Mouse (Mus musculus) hindbrain, embryonic 15.5 days (tissue): ENCODE data around the gene Skiv2l. TPM values are rescaled to one million over a fixed set of nuclear protein-coding genes. Genes with fewer than 3 reads are reported as not detected.
A peak's percentile ranks its signal among the peaks of the same experiment; 100 is the strongest.

Source experiments
- ATAC-seq: fragments of 200-750 bp; cut with Nextera tagmentation; 2 replicates; pipeline ENCODE4 v1.8.0; 2017; ENCODE audit warnings: low read depth, moderate number of reproducible peaks, moderate TSS enrichment; ENCODE audit not compliant: low FRiP score
- H3K27ac ChIP-seq: fragments of 300-500 bp; sonication (generic); replicated peaks from 2 replicates; pipeline ENCODE4 v1.5.1; 2015; ENCODE audit warnings: mild to moderate bottlenecking, inconsistent platforms
- H3K27me3 ChIP-seq: fragments of 300-500 bp; sonication (generic); 2 replicates; pipeline ENCODE4 v1.6.1; 2015; ENCODE audit warnings: control low read depth, inconsistent platforms
- H3K36me3 ChIP-seq: fragments of 300-500 bp; sonication (generic); 2 replicates; pipeline ENCODE4 v1.6.1; 2015; ENCODE audit warnings: control low read depth, inconsistent platforms
- H3K4me1 ChIP-seq: fragments of 300-500 bp; sonication (generic); replicated peaks from 2 replicates; pipeline ENCODE4 v1.6.1; 2015; ENCODE audit warnings: control low read depth, inconsistent platforms
- H3K4me2 ChIP-seq: fragments of 300-500 bp; sonication (generic); 2 replicates; pipeline ENCODE4 v1.6.1; 2015; ENCODE audit warnings: moderate library complexity, mild to moderate bottlenecking, inconsistent platforms
- H3K4me3 ChIP-seq: fragments of 300-500 bp; sonication (generic); 2 replicates; pipeline ENCODE4 v1.5.1; 2015; ENCODE audit warnings: mild to moderate bottlenecking, inconsistent platforms
- H3K9ac ChIP-seq: fragments of 300-500 bp; sonication (generic); 2 replicates; pipeline ENCODE4 v1.6.1; 2015; ENCODE audit warnings: inconsistent platforms
- H3K9me3 ChIP-seq: fragments of 300-500 bp; sonication (generic); 2 replicates; pipeline ENCODE4 v1.6.1; 2016; ENCODE audit warnings: control low read depth, inconsistent platforms
- WGBS: fragments of 180-500 bp; shearing (Covaris S2); methylation state at CpG from one replicate; pipeline ENCODE4 v1.1.7; 2015; 5-methylcytosine and 5-hydroxymethylcytosine counted together
- microRNA-seq: library from miRNA; unstranded; fragments of <30 nt; microRNA quantifications from one replicate; pipeline ENCODE4, GENCODE M21; 2016
- polyA plus RNA-seq: library from polyadenylated mRNA; unstranded; fragments of >200 nt; fragmentation: Nextera tagmentation; extraction: Ambion mirVana; gene quantifications from 2 replicates; pipeline ENCODE4 v1.2.1, GENCODE M21; 2015

Gene Skiv2l
- polyA plus RNA-seq, 1 experiment from 2014 or later: 63.4 TPM

DNA sequence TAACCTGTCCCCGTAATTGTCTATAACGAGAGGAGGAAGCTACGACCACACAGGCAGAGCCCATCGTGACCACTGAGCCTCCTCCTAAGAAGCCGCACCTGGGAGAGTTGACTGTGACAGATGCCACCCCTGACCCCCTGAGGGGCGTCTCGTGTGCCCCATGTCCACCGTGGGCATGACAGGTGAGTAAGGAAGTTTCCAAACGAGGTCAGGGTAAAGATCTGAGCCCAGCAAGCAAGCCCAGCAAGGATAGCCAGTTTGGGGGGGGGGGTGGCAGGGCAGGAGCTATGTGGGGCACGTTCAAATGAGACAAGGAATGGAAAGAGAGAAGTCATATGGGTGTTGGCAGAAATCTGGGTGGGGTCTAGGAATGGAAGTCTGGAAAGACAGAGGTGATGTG, 55.0 kb downstream of the Skiv2l start:
- Histone ChIP-seq H3K36me3 (no peaks in the 10 kb centered on the region), H3K4me2 (no peak overlapping the region), H3K9me3 (no peaks in the 10 kb centered on the region), H3K4me1 (no peaks in the 10 kb centered on the region), H3K27ac (no peak overlapping the region), H3K27me3 (no peaks in the 10 kb centered on the region), H3K9ac (no peak overlapping the region), H3K4me3 (no peak overlapping the region)
- WGBS: 92% methylated on average over 10 of the region's 10 CpGs
- ATAC-seq: no peak

Small RNA genes within 50 kb of the gene (microRNA-seq; reads per million reads assigned to microRNA genes)
- 0.65 reads per million for gene Mir6970
- gene Mir6971: 3.7 reads per million, percentile 15 among the genes with 10 or more reads in this experiment
- gene Mir6972: not detected

Other genes starting within 250 kb of the Skiv2l start
- gene Rnf5, start 246.5 kb downstream of the Skiv2l start, polyA plus RNA-seq: 270 and 283 TPM in 2 replicates
- gene Agpat1, start 245.9 kb downstream of the Skiv2l start, polyA plus RNA-seq: 123 and 142 TPM in 2 replicates
- 10.1 and 12.8 TPM in 2 replicates for gene Egfl8, start 234.2 kb downstream of the Skiv2l start, polyA plus RNA-seq
- 19.1 and 20.4 TPM in 2 replicates for gene Ppt2, start 221.7 kb downstream of the Skiv2l start, polyA plus RNA-seq
- gene Prrt1, start 220.7 kb downstream of the Skiv2l start, polyA plus RNA-seq: 6.8 and 9.8 TPM in 2 replicates
- gene Fkbpl, start 205.4 kb downstream of the Skiv2l start, polyA plus RNA-seq: 16.1 and 16.4 TPM in 2 replicates
- gene Atf6b, start 203.1 kb downstream of the Skiv2l start, polyA plus RNA-seq: 108 and 120 TPM in 2 replicates
- 0.27 and 0.31 TPM in 2 replicates for gene Tnxb, start 179.7 kb downstream of the Skiv2l start, polyA plus RNA-seq
- 0.21 and 0.47 TPM in 2 replicates for gene C4b, start 106.3 kb downstream of the Skiv2l start, polyA plus RNA-seq
- gene Cyp21a1, start 45.6 kb downstream of the Skiv2l start, polyA plus RNA-seq: not detected in 2 replicates
- gene Stk19, start 13.3 kb downstream of the Skiv2l start, polyA plus RNA-seq: 43.9 TPM in 2 replicates
- gene Dxo, start 13.2 kb downstream of the Skiv2l start, polyA plus RNA-seq: 67.2 and 68.3 TPM in 2 replicates
- gene Nelfe, start 181 bp upstream of the Skiv2l start, polyA plus RNA-seq: 81.0 and 94.4 TPM in 2 replicates
- 2.5 and 4.1 TPM in 2 replicates for gene Cfb, start 12.3 kb upstream of the Skiv2l start, polyA plus RNA-seq
- 11.9 and 12.9 TPM in 2 replicates for gene Zbtb12, start 29.3 kb upstream of the Skiv2l start, polyA plus RNA-seq
- not detected in 2 replicates for gene Gm20547, start 31.8 kb upstream of the Skiv2l start, polyA plus RNA-seq
- gene C2, start 48.1 kb upstream of the Skiv2l start, polyA plus RNA-seq: 2.4 and 3.7 TPM in 2 replicates
- 90.9 and 96.7 TPM in 2 replicates for gene Ehmt2, start 48.3 kb upstream of the Skiv2l start, polyA plus RNA-seq
- 0.09 TPM in 1 of 2 replicates, not detected in the other for gene Slc44a4, start 64.3 kb upstream of the Skiv2l start, polyA plus RNA-seq
- gene Neu1, start 81.0 kb upstream of the Skiv2l start, polyA plus RNA-seq: 35.9 and 38.3 TPM in 2 replicates
- 0.31 and 0.51 TPM in 2 replicates for gene Hspa1b, start 109.0 kb upstream of the Skiv2l start, polyA plus RNA-seq
- gene Gm20481, start 119.7 kb upstream of the Skiv2l start, polyA plus RNA-seq: 1.0 TPM in 1 of 2 replicates, not detected in the other
- 12.0 and 13.1 TPM in 2 replicates for gene Hspa1a, start 121.9 kb upstream of the Skiv2l start, polyA plus RNA-seq
- 1.3 and 1.8 TPM in 2 replicates for gene Hspa1l, start 122.5 kb upstream of the Skiv2l start, polyA plus RNA-seq
- 109 and 113 TPM in 2 replicates for gene Lsm2, start 131.7 kb upstream of the Skiv2l start, polyA plus RNA-seq
- 60.4 and 68.7 TPM in 2 replicates for gene Vars, start 150.8 kb upstream of the Skiv2l start, polyA plus RNA-seq
- gene Vwa7, start 166.4 kb upstream of the Skiv2l start, polyA plus RNA-seq: 0.14 TPM in 2 replicates
- 1.6 and 2.3 TPM in 2 replicates for gene Sapcd1, start 177.8 kb upstream of the Skiv2l start, polyA plus RNA-seq
- 1.6 and 3.4 TPM in 2 replicates for gene Msh5, start 196.5 kb upstream of the Skiv2l start, polyA plus RNA-seq
- 87.4 TPM in 2 replicates for gene Clic1, start 199.8 kb upstream of the Skiv2l start, polyA plus RNA-seq
- 349 and 367 TPM in 2 replicates for gene Ddah2, start 208.8 kb upstream of the Skiv2l start, polyA plus RNA-seq
- 0.18 TPM in 1 of 2 replicates, not detected in the other for gene Ly6g6c, start 215.2 kb upstream of the Skiv2l start, polyA plus RNA-seq
- gene Mpig6b, start 216.0 kb upstream of the Skiv2l start, polyA plus RNA-seq: 0.22 and 0.25 TPM in 2 replicates
- 0.43 and 0.53 TPM in 2 replicates for gene Ly6g6e, start 226.7 kb upstream of the Skiv2l start, polyA plus RNA-seq
- 1.2 and 1.8 TPM in 2 replicates for gene Ly6g6d, start 227.9 kb upstream of the Skiv2l start, polyA plus RNA-seq
- gene Ly6g6f, start 235.4 kb upstream of the Skiv2l start, polyA plus RNA-seq: 0.24 TPM in 1 of 2 replicates, not detected in the other
- gene Abhd16a, start 239.1 kb upstream of the Skiv2l start, polyA plus RNA-seq: 102 and 106 TPM in 2 replicates